Mouse (Mus musculus): Measurements from ENCODE around the gene Syt16. TPM values are rescaled to one million over a fixed set of nuclear protein-coding genes. Genes with fewer than 3 reads are reported as not detected.

The Syt16 gene
- polyA plus RNA-seq, 1 experiment = 0.01 TPM

GRCm38 (mm10) chr12:74290983-74291382 is 293.5 kb downstream of the Syt16 start:
- Histone ChIP-seq H3K36me3 (ENCODE audit: control insufficient read depth, insufficient read depth) (no peaks in the 10 kb centered on the region), H3K27me3 (ENCODE audit: control insufficient read depth, insufficient read depth, insufficient read length) (no peaks in the 10 kb centered on the region), H3ac (ENCODE audit: control insufficient read depth, insufficient read length, low read depth) (no peak overlapping the region), H3K79me3 (ENCODE audit: low read depth) (no peaks in the 10 kb centered on the region), H3K4me3 (ENCODE audit: insufficient read depth, poor library complexity, severe bottlenecking) (no peak overlapping the region), H3K79me2 (ENCODE audit: control insufficient read depth, insufficient read depth) (no peaks in the 10 kb centered on the region)
- TF ChIP-seq MYOD1 (IDR thresholded peaks at IDR 0.05; ENCODE audit: control insufficient read depth, insufficient read length, low read depth) (no peak), USF1 (IDR thresholded peaks at IDR 0.05; ENCODE audit: low read depth) (no peak), MAX (IDR thresholded peaks at IDR 0.05) (no peak), CEBPB (IDR thresholded peaks at IDR 0.05; ENCODE audit: low read depth) (no peak), MYOG (IDR thresholded peaks at IDR 0.05; ENCODE audit: control insufficient read depth, extremely low read depth, insufficient read length) (no peak), CTCF (IDR thresholded peaks at IDR 0.05; ENCODE audit: control insufficient read depth, insufficient read depth, insufficient read length) (no peak), FOSL1 (IDR thresholded peaks at IDR 0.05; ENCODE audit: insufficient read depth, low read length, poor library complexity, severe bottlenecking) (no peak)

GRCm38 (mm10) chr12:74293624-74294023 is 296.2 kb downstream of the Syt16 start:
- no peaks in the 10 kb centered on the region for H3K79me3 ChIP-seq (ENCODE audit: low read depth)
- no peak overlapping the region for H3K4me3 ChIP-seq (ENCODE audit: insufficient read depth, poor library complexity, severe bottlenecking)
- H3K36me3 ChIP-seq (ENCODE audit: control insufficient read depth, insufficient read depth) = no peaks in the 10 kb centered on the region
- H3K27me3 ChIP-seq (ENCODE audit: control insufficient read depth, insufficient read depth, insufficient read length) = no peaks in the 10 kb centered on the region
- H3K79me2 ChIP-seq (ENCODE audit: control insufficient read depth, insufficient read depth) = no peaks in the 10 kb centered on the region
- no peak for TF ChIP-seq MYOG (IDR thresholded peaks at IDR 0.05; ENCODE audit: control insufficient read depth, extremely low read depth, insufficient read length)
- no peak for TF ChIP-seq FOSL1 (IDR thresholded peaks at IDR 0.05; ENCODE audit: insufficient read depth, low read length, poor library complexity, severe bottlenecking)
- no peak for TF ChIP-seq MYOD1 (IDR thresholded peaks at IDR 0.05; ENCODE audit: control insufficient read depth, insufficient read length, low read depth)
- TF ChIP-seq USF1 (IDR thresholded peaks at IDR 0.05; ENCODE audit: low read depth) = no peak
- peak; percentile 9 for TF ChIP-seq CTCF (IDR thresholded peaks at IDR 0.05; ENCODE audit: control insufficient read depth, insufficient read depth, insufficient read length)
- no peak overlapping the region for H3ac ChIP-seq (ENCODE audit: control insufficient read depth, insufficient read length, low read depth)

GRCm38 (mm10) chr12:74296374-74296773 is 298.9 kb downstream of the Syt16 start:
- Histone ChIP-seq H3K27me3 (ENCODE audit: control insufficient read depth, insufficient read depth, insufficient read length) (no peaks in the 10 kb centered on the region), H3ac (ENCODE audit: control insufficient read depth, insufficient read length, low read depth) (no peak overlapping the region), H3K79me2 (ENCODE audit: control insufficient read depth, insufficient read depth) (no peaks in the 10 kb centered on the region), H3K36me3 (ENCODE audit: control insufficient read depth, insufficient read depth) (no peaks in the 10 kb centered on the region), H3K4me3 (ENCODE audit: insufficient read depth, poor library complexity, severe bottlenecking) (no peak overlapping the region), H3K79me3 (ENCODE audit: low read depth) (no peaks in the 10 kb centered on the region)
- no peak for TF ChIP-seq FOSL1 (IDR thresholded peaks at IDR 0.05; ENCODE audit: insufficient read depth, low read length, poor library complexity, severe bottlenecking)
- TF ChIP-seq MAX (IDR thresholded peaks at IDR 0.05) = no peak
- no peak for TF ChIP-seq MYOG (IDR thresholded peaks at IDR 0.05; ENCODE audit: control insufficient read depth, extremely low read depth, insufficient read length)
- TF ChIP-seq MYOD1 (IDR thresholded peaks at IDR 0.05; ENCODE audit: control insufficient read depth, insufficient read length, low read depth) = no peak
- no peak for TF ChIP-seq CEBPB (IDR thresholded peaks at IDR 0.05; ENCODE audit: low read depth)
- no peak for TF ChIP-seq USF1 (IDR thresholded peaks at IDR 0.05; ENCODE audit: low read depth)
- no peak for TF ChIP-seq CTCF (IDR thresholded peaks at IDR 0.05; ENCODE audit: control insufficient read depth, insufficient read depth, insufficient read length)

GRCm38 (mm10) chr12:74301559-74301958 is 304.1 kb downstream of the Syt16 start:
- Histone ChIP-seq H3K79me3 (ENCODE audit: low read depth) (no peaks in the 10 kb centered on the region), H3K79me2 (ENCODE audit: control insufficient read depth, insufficient read depth) (no peaks in the 10 kb centered on the region), H3ac (ENCODE audit: control insufficient read depth, insufficient read length, low read depth) (no peak overlapping the region), H3K27me3 (ENCODE audit: control insufficient read depth, insufficient read depth, insufficient read length) (no peaks in the 10 kb centered on the region), H3K36me3 (ENCODE audit: control insufficient read depth, insufficient read depth) (no peaks in the 10 kb centered on the region), H3K4me3 (ENCODE audit: insufficient read depth, poor library complexity, severe bottlenecking) (no peak overlapping the region)
- no peak for TF ChIP-seq USF1 (IDR thresholded peaks at IDR 0.05; ENCODE audit: low read depth)
- no peak for TF ChIP-seq MAX (IDR thresholded peaks at IDR 0.05)
- no peak for TF ChIP-seq CEBPB (IDR thresholded peaks at IDR 0.05; ENCODE audit: low read depth)
- no peak for TF ChIP-seq MYOG (IDR thresholded peaks at IDR 0.05; ENCODE audit: control insufficient read depth, extremely low read depth, insufficient read length)
- TF ChIP-seq MYOD1 (IDR thresholded peaks at IDR 0.05; ENCODE audit: control insufficient read depth, insufficient read length, low read depth) = no peak
- no peak for TF ChIP-seq FOSL1 (IDR thresholded peaks at IDR 0.05; ENCODE audit: insufficient read depth, low read length, poor library complexity, severe bottlenecking)
- no peak for TF ChIP-seq CTCF (IDR thresholded peaks at IDR 0.05; ENCODE audit: control insufficient read depth, insufficient read depth, insufficient read length)

DNA sequence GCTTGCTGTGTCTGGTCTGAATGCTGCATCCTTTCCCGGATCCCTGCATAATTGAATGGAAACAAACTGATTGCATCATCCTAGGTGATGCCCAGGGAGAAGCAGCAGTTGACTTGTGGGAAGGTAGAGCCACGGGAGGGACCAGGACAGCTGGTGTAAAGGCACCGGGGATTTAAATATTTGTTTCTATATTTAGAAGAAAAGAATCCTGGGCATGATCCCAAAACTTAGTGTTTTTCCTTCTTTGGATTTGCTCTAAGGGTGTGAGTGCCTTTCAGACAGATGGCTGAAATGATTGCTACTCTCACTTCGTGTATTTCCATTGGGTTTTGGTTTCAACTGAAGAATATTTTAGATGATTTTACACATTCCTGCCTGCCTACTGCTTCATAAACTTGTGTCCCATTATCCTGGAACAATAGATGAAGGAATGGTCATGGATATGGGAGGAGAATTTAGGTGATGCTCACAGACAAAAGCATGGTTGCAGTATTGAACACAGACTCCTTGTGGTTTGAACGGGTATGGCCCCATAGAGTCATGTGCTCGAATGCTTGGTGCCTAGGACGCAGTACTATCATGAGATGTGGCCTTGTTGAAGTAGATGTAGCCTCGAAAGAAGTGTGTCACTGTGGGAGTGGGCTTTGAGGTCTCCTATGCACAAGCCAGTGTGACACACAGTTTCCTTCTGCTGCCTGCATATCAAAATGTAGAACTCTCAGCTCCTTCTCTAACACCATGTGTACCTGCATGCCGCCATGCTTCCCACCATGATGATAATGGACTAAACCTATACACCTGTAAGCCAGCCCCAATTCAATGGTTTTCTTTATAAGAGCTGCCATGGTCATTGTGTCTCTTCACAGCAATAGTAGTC is 306.2 kb downstream of the Syt16 start:
- no peak overlapping the region for H3ac ChIP-seq (ENCODE audit: control insufficient read depth, insufficient read length, low read depth)
- no peaks in the 10 kb centered on the region for H3K36me3 ChIP-seq (ENCODE audit: control insufficient read depth, insufficient read depth)
- no peaks in the 10 kb centered on the region for H3K79me2 ChIP-seq (ENCODE audit: control insufficient read depth, insufficient read depth)
- TF ChIP-seq CEBPB (IDR thresholded peaks at IDR 0.05; ENCODE audit: low read depth) (no peak), MAX (IDR thresholded peaks at IDR 0.05) (no peak), MYOG (IDR thresholded peaks at IDR 0.05; ENCODE audit: control insufficient read depth, extremely low read depth, insufficient read length) (no peak), USF1 (IDR thresholded peaks at IDR 0.05; ENCODE audit: low read depth) (no peak), CTCF (IDR thresholded peaks at IDR 0.05; ENCODE audit: control insufficient read depth, insufficient read depth, insufficient read length) (no peak), FOSL1 (IDR thresholded peaks at IDR 0.05; ENCODE audit: insufficient read depth, low read length, poor library complexity, severe bottlenecking) (no peak), MYOD1 (IDR thresholded peaks at IDR 0.05; ENCODE audit: control insufficient read depth, insufficient read length, low read depth) (no peak)
- H3K79me3 ChIP-seq (ENCODE audit: low read depth) = no peaks in the 10 kb centered on the region
- no peaks in the 10 kb centered on the region for H3K27me3 ChIP-seq (ENCODE audit: control insufficient read depth, insufficient read depth, insufficient read length)
- no peak overlapping the region for H3K4me3 ChIP-seq (ENCODE audit: insufficient read depth, poor library complexity, severe bottlenecking)
